Mouse (Mus musculus): ENCODE measurements at regions not wholly inside any gene's neighbourhood (a gene's known extent, or its start where the extent isn't known, plus 50 kb on each side); places are given as distances from the start of the nearest gene placed in this dataset.

GRCm38 (mm10) chr4:28378661-28379060 is 434.3 kb upstream of the Epha7 start:
- Histone ChIP-seq H3K36me3 (ENCODE audit: control insufficient read depth, insufficient read depth, low read length, poor library complexity, severe bottlenecking) (no peaks in the 10 kb centered on the region), H3K27me3 (ENCODE audit: control insufficient read depth, insufficient read depth, low read length, poor library complexity, severe bottlenecking) (no peaks in the 10 kb centered on the region), H3K4me3 (ENCODE audit: low read depth, low read length) (no peak overlapping the region), H3K27ac (ENCODE audit: insufficient read depth, low read length) (no peak overlapping the region), H3K9me3 (replicated peaks; ENCODE audit: control insufficient read depth, insufficient read depth, low read length, poor library complexity, severe bottlenecking) (no peaks in the 10 kb centered on the region), H3K9ac (ENCODE audit: low read depth, poor library complexity, severe bottlenecking) (no peak overlapping the region), H3K4me1 (ENCODE audit: control insufficient read depth, insufficient read depth, low read length) (no peaks in the 10 kb centered on the region)
- TF ChIP-seq CTCF (IDR thresholded peaks at IDR 0.05; ENCODE audit: low read depth, low read length): no peak
- TF ChIP-seq POLR2A (IDR thresholded peaks at IDR 0.05; ENCODE audit: insufficient read depth, low read length): no peak
- TF ChIP-seq EP300 (IDR thresholded peaks at IDR 0.05; ENCODE audit: insufficient read depth, low read depth, low read length): no peak

- Histone ChIP-seq H3K9me3 (replicated peaks; ENCODE audit: control insufficient read depth, insufficient read depth, low read length, poor library complexity, severe bottlenecking) (peaks cover 4% of the 10 kb centered on the region), H3K27me3 (ENCODE audit: control insufficient read depth, insufficient read depth, low read length, poor library complexity, severe bottlenecking) (no peaks in the 10 kb centered on the region), H3K27ac (ENCODE audit: insufficient read depth, low read length) (no peak overlapping the region), H3K36me3 (ENCODE audit: control insufficient read depth, insufficient read depth, low read length, poor library complexity, severe bottlenecking) (no peaks in the 10 kb centered on the region), H3K9ac (ENCODE audit: low read depth, poor library complexity, severe bottlenecking) (no peak overlapping the region), H3K4me1 (ENCODE audit: control insufficient read depth, insufficient read depth, low read length) (no peaks in the 10 kb centered on the region), H3K4me3 (ENCODE audit: low read depth, low read length) (no peak overlapping the region)
- no peak for TF ChIP-seq CTCF (IDR thresholded peaks at IDR 0.05; ENCODE audit: low read depth, low read length)
- TF ChIP-seq EP300 (IDR thresholded peaks at IDR 0.05; ENCODE audit: insufficient read depth, low read depth, low read length): no peak
- no peak for TF ChIP-seq POLR2A (IDR thresholded peaks at IDR 0.05; ENCODE audit: insufficient read depth, low read length)
These were observed 388.6 kb upstream of the Epha7 start for GRCm38 (mm10) chr4:28424341-28424740.

- Histone ChIP-seq H3K27ac (ENCODE audit: insufficient read depth, low read length) (no peak overlapping the region), H3K4me3 (ENCODE audit: low read depth, low read length) (no peak overlapping the region), H3K36me3 (ENCODE audit: control insufficient read depth, insufficient read depth, low read length, poor library complexity, severe bottlenecking) (no peaks in the 10 kb centered on the region), H3K9me3 (replicated peaks; ENCODE audit: control insufficient read depth, insufficient read depth, low read length, poor library complexity, severe bottlenecking) (no peaks in the 10 kb centered on the region), H3K27me3 (ENCODE audit: control insufficient read depth, insufficient read depth, low read length, poor library complexity, severe bottlenecking) (no peaks in the 10 kb centered on the region), H3K9ac (ENCODE audit: low read depth, poor library complexity, severe bottlenecking) (no peak overlapping the region), H3K4me1 (ENCODE audit: control insufficient read depth, insufficient read depth, low read length) (no peaks in the 10 kb centered on the region)
- TF ChIP-seq CTCF (IDR thresholded peaks at IDR 0.05; ENCODE audit: low read depth, low read length): no peak
- no peak for TF ChIP-seq POLR2A (IDR thresholded peaks at IDR 0.05; ENCODE audit: insufficient read depth, low read length)
These were observed 372.8 kb upstream of the Epha7 start for GRCm38 (mm10) chr4:28440161-28440560.

GRCm38 (mm10) chr4:28453111-28453510 is 359.8 kb upstream of the Epha7 start:
- Histone ChIP-seq H3K36me3 (ENCODE audit: control insufficient read depth, insufficient read depth, low read length, poor library complexity, severe bottlenecking) (no peaks in the 10 kb centered on the region), H3K27me3 (ENCODE audit: control insufficient read depth, insufficient read depth, low read length, poor library complexity, severe bottlenecking) (no peaks in the 10 kb centered on the region), H3K9me3 (replicated peaks; ENCODE audit: control insufficient read depth, insufficient read depth, low read length, poor library complexity, severe bottlenecking) (no peaks in the 10 kb centered on the region), H3K27ac (ENCODE audit: insufficient read depth, low read length) (no peak overlapping the region), H3K4me3 (ENCODE audit: low read depth, low read length) (no peak overlapping the region), H3K4me1 (ENCODE audit: control insufficient read depth, insufficient read depth, low read length) (no peaks in the 10 kb centered on the region), H3K9ac (ENCODE audit: low read depth, poor library complexity, severe bottlenecking) (no peak overlapping the region)
- TF ChIP-seq CTCF (IDR thresholded peaks at IDR 0.05; ENCODE audit: low read depth, low read length) (no peak), POLR2A (IDR thresholded peaks at IDR 0.05; ENCODE audit: insufficient read depth, low read length) (no peak), EP300 (IDR thresholded peaks at IDR 0.05; ENCODE audit: insufficient read depth, low read depth, low read length) (no peak)

GRCm38 (mm10) chr4:28456312-28456711 is 356.6 kb upstream of the Epha7 start:
- H3K27me3 ChIP-seq (ENCODE audit: control insufficient read depth, insufficient read depth, low read length, poor library complexity, severe bottlenecking): no peaks in the 10 kb centered on the region
- H3K9me3 ChIP-seq (replicated peaks; ENCODE audit: control insufficient read depth, insufficient read depth, low read length, poor library complexity, severe bottlenecking): no peaks in the 10 kb centered on the region
- TF ChIP-seq POLR2A (IDR thresholded peaks at IDR 0.05; ENCODE audit: insufficient read depth, low read length) (no peak), CTCF (IDR thresholded peaks at IDR 0.05; ENCODE audit: low read depth, low read length) (no peak), EP300 (IDR thresholded peaks at IDR 0.05; ENCODE audit: insufficient read depth, low read depth, low read length) (no peak)
- H3K4me3 ChIP-seq (ENCODE audit: low read depth, low read length): no peak overlapping the region
- no peaks in the 10 kb centered on the region for H3K36me3 ChIP-seq (ENCODE audit: control insufficient read depth, insufficient read depth, low read length, poor library complexity, severe bottlenecking)
- no peak overlapping the region for H3K9ac ChIP-seq (ENCODE audit: low read depth, poor library complexity, severe bottlenecking)
- no peak overlapping the region for H3K27ac ChIP-seq (ENCODE audit: insufficient read depth, low read length)
- no peaks in the 10 kb centered on the region for H3K4me1 ChIP-seq (ENCODE audit: control insufficient read depth, insufficient read depth, low read length)

Measured in ES-Bruce4 (cell line).